Mouse (Mus musculus) spleen, postnatal 10 days (tissue): ENCODE measurements around the gene Cops2.

ENCODE experiments used
- DNase-seq, 2 experiments: peaks; one replicate each; pipeline ENCODE4 v3.0.0; 2021 to 2022; ENCODE audit warnings: low spot score in 2 of 2

Cops2 gene

DNA sequence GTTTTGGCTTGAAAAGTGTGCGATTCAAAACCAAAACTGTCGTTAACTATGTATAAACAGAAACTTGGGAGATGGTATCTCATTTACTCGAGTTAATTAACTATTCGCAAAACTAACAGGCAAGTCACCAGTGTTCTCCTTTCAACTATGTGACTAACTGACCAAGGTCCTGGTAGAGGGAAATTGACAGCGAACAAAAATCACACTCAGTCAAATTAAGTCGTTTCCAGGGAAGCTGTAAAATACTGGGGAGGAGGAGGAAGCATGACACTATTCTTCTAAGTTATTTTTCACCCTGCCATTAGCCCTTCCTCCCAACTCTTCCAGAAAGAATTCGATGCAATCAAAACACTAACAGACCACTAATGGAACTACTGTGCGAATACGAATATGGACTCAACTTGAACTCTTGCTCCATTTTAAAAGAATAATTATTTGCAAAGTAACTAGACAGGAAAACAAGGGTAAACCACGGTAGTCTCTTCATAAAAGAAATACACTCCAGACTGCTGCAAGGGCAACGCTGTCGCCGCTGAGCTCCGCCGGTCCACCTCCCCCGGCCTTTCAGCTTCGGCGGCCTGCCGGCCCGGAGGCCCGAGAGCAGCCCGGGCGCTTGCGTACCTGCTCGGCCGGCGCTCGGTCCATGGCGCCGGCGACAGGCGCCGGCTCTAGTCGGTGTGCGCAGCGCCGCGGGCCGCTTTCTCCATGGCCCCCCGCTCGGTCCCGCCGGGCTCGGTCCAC is 76.8 kb downstream of the Cops2 start:
- DNase-seq = no peak

DNA sequence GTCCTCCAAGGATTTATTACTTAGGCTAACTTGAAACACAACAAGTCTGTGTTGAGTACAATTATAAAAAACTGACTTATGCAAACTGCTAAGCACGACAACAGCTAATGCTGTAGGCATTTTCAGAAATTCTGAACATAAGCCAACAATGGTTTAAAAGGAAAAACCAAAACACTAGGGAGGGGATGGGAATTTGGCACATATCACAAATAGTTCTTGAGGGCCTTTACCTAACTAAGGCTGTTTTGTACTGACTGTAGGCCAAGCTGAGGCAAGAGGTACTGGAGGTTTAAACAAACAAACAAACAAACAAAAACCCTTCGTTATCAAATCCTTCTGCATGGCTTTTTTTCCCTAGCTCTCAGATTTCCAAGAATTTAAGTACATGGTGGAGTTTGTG is 77.9 kb downstream of the Cops2 start:
- no peak for DNase-seq
